Mouse (Mus musculus): Measurements from ENCODE around the gene Fbxo22.

DNA sequence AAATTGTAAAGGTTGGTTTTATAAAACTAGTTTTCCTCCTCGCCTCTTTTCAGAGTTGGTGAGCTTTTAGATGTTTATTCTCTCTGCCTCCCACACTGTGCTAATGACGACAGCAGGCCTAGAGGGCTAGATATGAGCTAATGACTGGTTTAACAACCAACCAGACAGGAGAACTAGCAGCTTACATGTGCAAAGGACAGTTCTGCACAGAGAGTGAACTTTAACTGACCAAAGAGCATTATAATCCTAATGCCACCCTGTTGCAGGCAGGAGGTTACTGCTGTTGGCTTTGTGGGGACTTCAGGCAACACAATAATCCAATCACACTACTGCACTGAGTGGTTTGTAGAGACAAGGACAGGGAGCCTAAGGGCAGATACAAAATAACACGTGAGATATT is 34.6 kb downstream of the Fbxo22 start:
- TF ChIP-seq CTCF (IDR thresholded peaks at IDR 0.05; ENCODE audit: borderline replicate concordance, control insufficient read depth, extremely low read depth, insufficient read depth, low read length, poor library complexity): no peak
- no peak for TF ChIP-seq POLR2A (IDR thresholded peaks at IDR 0.05; ENCODE audit: control insufficient read depth, extremely low read depth, insufficient read depth, low read length, poor library complexity)

Data from thymus, adult 2 months (tissue).